Mouse (Mus musculus) small intestine, adult 2 months (tissue): ENCODE results near the gene Scamp2.

Experiments
- CTCF ChIP-seq: fragments of 200-500 bp; IDR thresholded peaks from 2 replicates; pipeline ENCODE4 v1.5.1; 2012; ENCODE audit warnings: low read depth, mild to moderate bottlenecking, control low read depth, inconsistent platforms, low read length, moderate library complexity, mixed read lengths; ENCODE audit not compliant: insufficient replicate concordance, insufficient read length; ENCODE audit errors: extremely low read depth
- POLR2A ChIP-seq: fragments of 200-500 bp; IDR thresholded peaks from 2 replicates; pipeline ENCODE4 v1.6.1; 2012; ENCODE audit warnings: low read depth, mild to moderate bottlenecking, control low read depth, inconsistent platforms, low read length, moderate library complexity

DNA sequence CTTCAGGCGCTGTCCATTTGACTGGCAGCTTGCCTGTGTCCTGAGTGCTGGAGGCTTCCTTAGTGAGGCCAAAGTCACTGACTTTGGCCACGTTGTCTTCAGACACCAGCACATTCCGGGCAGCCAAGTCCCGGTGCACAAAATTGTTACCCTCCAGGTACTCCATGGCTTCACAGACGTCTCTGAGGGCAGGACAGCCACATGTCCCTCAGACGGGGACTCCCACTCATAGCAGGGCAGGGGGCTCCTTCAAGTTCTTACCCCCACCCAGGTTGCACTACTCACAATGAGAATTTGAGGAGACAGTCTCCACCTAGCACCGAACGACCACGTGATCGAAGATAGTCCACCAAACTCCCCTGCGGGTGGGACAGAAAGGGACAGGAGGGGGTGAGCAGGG, 67.1 kb downstream of the Scamp2 start:
- TF ChIP-seq CTCF (no peak), POLR2A (no peak)
